Mouse (Mus musculus): ENCODE data around the gene Dennd2d. TPM values are rescaled to one million over a fixed set of nuclear protein-coding genes. Genes with fewer than 3 reads are reported as not detected.

Gene Dennd2d
- under 1 TPM; 0.14 to 0.20 TPM for total RNA-seq (2021)
- long read RNA-seq, experiment 1, result 0 reads
- long read RNA-seq, experiment 2, result 0 reads

DNA sequence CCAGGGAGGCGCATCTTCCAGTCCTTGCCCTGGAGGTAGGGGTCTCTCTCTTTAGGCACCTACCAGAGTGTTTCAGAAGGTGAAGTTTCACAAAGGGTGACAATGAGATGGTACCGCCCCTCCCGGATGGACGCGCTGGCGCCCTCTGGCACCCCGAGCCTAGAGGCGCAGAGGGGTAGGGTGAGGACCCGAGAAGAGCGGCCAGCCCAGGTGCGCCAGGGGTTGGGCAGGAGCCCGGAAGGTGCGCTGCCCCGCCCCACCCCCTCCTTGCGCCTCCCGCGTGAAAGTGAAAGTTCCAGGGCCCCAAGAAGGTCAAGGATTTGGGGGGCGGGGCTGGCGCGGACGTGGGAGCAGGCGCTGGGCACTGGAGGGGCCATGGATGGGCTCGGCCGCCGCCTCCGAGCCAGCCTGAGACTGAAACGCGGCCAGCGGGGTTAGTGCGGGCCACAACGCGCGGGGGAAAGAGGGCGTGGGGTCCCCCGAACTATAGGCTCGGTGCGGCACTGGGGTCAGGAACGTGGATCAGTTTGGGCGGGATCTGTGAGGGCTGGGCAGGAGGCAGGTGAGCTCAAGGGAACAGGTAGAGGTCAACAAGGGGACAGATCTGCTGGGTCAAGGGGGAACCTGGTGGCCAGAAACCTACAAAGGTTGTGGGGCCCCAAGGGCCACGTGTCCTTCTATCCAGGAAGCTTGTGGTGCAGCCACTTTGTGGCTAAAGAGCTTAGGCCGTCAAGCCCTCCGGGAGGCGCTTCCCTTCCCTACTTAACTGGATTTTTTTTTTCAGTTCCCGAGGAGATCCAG lies at the start of gene Dennd2d:
TSS of gene Dennd2d (plus strand) at position 125 of the 801 bp plus-strand sequence.
- peak within 1 kb of the TSS; percentile 62 for H3K4me3 ChIP-seq
- intact Hi-C loops (cut with DNase I), result no loop called here
- no peak within 1 kb of the TSS for H3K27ac ChIP-seq

DNA sequence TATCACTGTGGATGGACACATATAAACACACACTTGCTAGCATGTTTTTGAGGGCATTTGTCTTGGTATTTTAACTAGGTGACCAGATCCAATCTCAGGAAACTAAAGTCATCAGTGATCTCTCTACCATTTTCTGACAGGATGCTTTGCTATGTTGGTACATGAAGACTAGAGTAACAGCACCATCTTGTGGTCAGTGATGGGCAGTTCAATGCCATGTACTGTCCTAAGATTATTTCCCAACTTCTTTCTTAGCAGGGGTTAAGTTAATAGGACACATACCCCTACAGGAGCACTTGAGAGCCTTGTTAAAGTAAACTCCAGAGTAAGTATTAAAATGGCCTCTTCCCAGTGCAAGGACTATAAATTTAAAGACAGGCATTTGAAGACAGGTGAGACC lies 33.6 kb upstream of the Dennd2d start:
- TF ChIP-seq CTCF (IDR thresholded peaks at IDR 0.05), result peak; percentile 85
- intact Hi-C loops (cut with DNase I), result loop anchor here (1.0 to 10.0 kb wide), 3 partner anchors 426 to 774 kb away; no protein-coding TSS in a partner anchor
- DNase-seq (ENCODE audit: extremely low spot score in 1 of 2, low spot score in 2 of 2), result peak; percentile 17 to 19
- Histone ChIP-seq H3K4me3 (no peak overlapping the region), H3K27ac (no peak overlapping the region)

More for the DNA sequence above, at the start of gene Dennd2d:
- no peak; the same call in none of the 2 replicates for TF ChIP-seq CTCF (IDR thresholded peaks at IDR 0.05)
- DNase-seq (ENCODE audit: extremely low spot score in 1 of 2, low spot score in 2 of 2), result no peak

DNA sequence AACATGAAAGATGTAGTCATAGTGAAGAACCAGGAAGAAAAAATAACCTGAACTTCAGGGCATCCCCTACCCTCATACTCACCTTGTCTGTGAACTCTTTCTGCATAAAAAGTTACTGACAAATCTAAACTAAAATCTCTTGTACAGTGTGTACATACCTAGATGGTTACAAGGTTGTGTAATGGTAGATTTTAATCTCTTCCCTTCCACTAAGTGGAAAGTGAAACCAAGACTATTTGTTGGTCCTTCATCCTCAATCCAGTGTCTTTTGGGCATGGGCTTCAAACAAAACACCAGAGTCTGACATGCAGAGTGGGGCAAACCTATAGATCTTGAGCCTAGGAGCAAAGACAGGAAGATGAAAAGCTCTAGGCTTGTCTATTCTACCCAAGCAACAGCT lies 33.2 kb upstream of the Dennd2d start:
- TF ChIP-seq CTCF (IDR thresholded peaks at IDR 0.05), result no peak
- no peak overlapping the region for H3K27ac ChIP-seq
- no peak for DNase-seq (ENCODE audit: extremely low spot score in 1 of 2, low spot score in 2 of 2)
- no peak overlapping the region for H3K4me3 ChIP-seq
- intact Hi-C loops (cut with DNase I), result loop anchor here (1.0 to 10.0 kb wide), 3 partner anchors 427 to 774 kb away; no protein-coding TSS in a partner anchor

- Histone ChIP-seq H3K27ac (no peak overlapping the region), H3K4me3 (no peak overlapping the region)
- DNase-seq (ENCODE audit: extremely low spot score in 1 of 2, low spot score in 2 of 2), result no peak
- TF ChIP-seq CTCF (IDR thresholded peaks at IDR 0.05), result no peak
- intact Hi-C loops (cut with DNase I), result loop anchor here (10.0 kb wide), 1 partner anchor 775 kb away; no protein-coding TSS in a partner anchor
These were observed 32.6 kb upstream of the Dennd2d start for GRCm38 (mm10) chr3:106449567-106449966.

DNA sequence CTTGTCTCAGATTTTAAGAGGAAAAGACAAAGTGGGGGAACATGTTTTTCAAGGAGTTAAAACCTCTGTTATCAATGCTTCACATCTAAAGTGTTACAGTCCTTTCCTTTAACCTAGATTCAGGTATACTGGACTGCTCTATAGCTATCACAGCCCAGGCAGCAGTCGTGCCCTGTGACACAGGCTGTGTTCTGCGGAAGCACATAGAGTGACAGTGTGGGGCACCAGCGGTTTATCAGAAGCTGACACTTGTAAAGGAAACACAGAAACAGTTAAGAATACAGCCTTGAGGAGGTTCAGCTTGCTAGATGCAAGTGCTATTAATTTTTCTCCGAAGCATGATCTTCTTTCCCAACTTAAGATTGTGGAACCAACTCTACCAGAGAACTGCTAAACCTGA lies 29.6 kb upstream of the Dennd2d start:
- TF ChIP-seq CTCF (IDR thresholded peaks at IDR 0.05), result no peak
- Histone ChIP-seq H3K27ac (no peak overlapping the region), H3K4me3 (no peak overlapping the region)
- DNase-seq (ENCODE audit: extremely low spot score in 1 of 2, low spot score in 2 of 2), result no peak
- intact Hi-C loops (cut with DNase I), result no loop called here

DNA sequence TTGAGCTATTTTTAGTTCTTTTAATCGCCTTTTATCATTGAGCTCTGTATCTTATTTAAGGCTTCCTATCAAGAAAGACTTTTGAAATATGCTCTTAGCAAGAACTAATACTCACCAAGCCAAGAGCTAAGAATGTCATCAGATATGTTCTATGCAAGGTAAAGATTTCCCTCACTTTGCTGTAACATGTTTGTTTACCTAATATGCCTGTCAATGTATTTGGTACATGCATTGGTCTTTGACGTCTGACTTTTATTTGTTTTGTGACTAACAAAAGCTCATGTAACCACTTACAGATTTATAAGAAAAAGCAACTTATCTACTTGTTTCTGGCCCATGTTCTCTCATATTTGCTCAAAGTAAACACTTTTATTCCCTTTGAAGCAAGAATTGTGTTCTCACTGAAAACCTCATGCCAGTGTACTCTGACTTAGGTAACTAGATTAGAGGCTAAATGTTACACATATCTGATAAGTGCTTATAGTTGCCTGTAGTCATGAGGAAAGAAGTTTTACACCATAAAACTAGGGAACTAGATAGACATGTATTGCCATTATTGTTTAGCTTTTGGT lies 24.8 kb upstream of the Dennd2d start:
- no peak for DNase-seq (ENCODE audit: extremely low spot score in 1 of 2, low spot score in 2 of 2)
- no peak for TF ChIP-seq CTCF (IDR thresholded peaks at IDR 0.05)
- Histone ChIP-seq H3K4me3 (no peak overlapping the region), H3K27ac (no peak overlapping the region)
- intact Hi-C loops (cut with DNase I), result no loop called here

DNA sequence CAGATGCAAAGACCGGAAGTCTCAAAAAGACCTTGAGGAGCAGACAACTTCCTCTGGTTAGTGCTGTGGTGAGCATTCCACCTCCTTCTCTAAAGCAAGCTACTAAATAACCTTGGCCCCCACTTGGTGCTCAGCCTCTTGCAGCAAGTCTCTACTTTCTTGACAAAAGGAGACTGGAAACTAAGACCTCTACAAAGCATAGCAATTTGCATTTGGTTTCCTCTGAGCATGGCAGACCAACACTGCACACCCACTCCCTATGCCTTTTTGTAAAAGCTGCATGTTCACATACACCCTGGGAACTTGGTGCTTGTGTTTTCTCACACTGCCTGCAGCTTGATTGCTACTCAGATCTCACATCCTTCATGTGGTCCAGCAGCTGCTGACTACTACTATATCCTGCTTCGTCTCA lies 20.1 kb upstream of the Dennd2d start:
- Histone ChIP-seq H3K4me3 (no peak overlapping the region), H3K27ac (no peak overlapping the region)
- no peak for DNase-seq (ENCODE audit: extremely low spot score in 1 of 2, low spot score in 2 of 2)
- TF ChIP-seq CTCF (IDR thresholded peaks at IDR 0.05), result no peak
- intact Hi-C loops (cut with DNase I), result no loop called here

DNA sequence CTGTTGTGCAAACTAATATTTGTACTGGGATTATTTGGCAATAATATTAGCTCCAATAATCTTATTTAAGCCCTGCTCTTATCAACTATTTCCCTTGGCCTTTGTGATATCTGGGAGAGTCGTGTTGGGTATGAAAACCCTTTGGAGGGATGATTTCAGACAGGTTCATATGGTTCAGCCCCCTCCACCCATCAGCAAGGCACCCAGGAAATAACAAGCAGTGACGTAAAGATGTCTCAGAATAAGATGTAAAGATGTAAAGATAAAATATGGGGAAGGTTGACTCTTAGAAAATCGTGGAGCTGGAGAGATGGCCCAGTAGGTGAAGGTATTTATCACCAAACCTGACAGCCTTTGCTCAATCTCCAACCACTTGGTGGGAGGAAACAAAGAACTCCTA lies 19.7 kb upstream of the Dennd2d start:
- Histone ChIP-seq H3K4me3 (no peak overlapping the region), H3K27ac (no peak overlapping the region)
- DNase-seq (ENCODE audit: extremely low spot score in 1 of 2, low spot score in 2 of 2), result no peak
- intact Hi-C loops (cut with DNase I), result no loop called here
- no peak for TF ChIP-seq CTCF (IDR thresholded peaks at IDR 0.05)

GRCm38 (mm10) chr3:106464750-106465149 lies 17.5 kb upstream of the Dennd2d start:
- H3K27ac ChIP-seq, result no peak overlapping the region
- no peak for DNase-seq (ENCODE audit: extremely low spot score in 1 of 2, low spot score in 2 of 2)
- no peak for TF ChIP-seq CTCF (IDR thresholded peaks at IDR 0.05)
- intact Hi-C loops (cut with DNase I), result no loop called here
- H3K4me3 ChIP-seq, result no peak overlapping the region

- no peak for TF ChIP-seq CTCF (IDR thresholded peaks at IDR 0.05)
- intact Hi-C loops (cut with DNase I), result no loop called here
- no peak for DNase-seq (ENCODE audit: extremely low spot score in 1 of 2, low spot score in 2 of 2)
- H3K27ac ChIP-seq, result no peak overlapping the region
- H3K4me3 ChIP-seq, result no peak overlapping the region
These were observed 8.0 kb upstream of the Dennd2d start for GRCm38 (mm10) chr3:106474210-106474609.

GRCm38 (mm10) chr3:106476863-106477262 lies 5.3 kb upstream of the Dennd2d start:
- intact Hi-C loops (cut with DNase I), result no loop called here
- Histone ChIP-seq H3K27ac (no peak overlapping the region), H3K4me3 (no peak overlapping the region)
- DNase-seq (ENCODE audit: extremely low spot score in 1 of 2, low spot score in 2 of 2), result no peak
- TF ChIP-seq CTCF (IDR thresholded peaks at IDR 0.05), result no peak

- no peak for DNase-seq (ENCODE audit: extremely low spot score in 1 of 2, low spot score in 2 of 2)
- H3K27ac ChIP-seq, result no peak overlapping the region
- TF ChIP-seq CTCF (IDR thresholded peaks at IDR 0.05), result no peak
- H3K4me3 ChIP-seq, result no peak overlapping the region
- intact Hi-C loops (cut with DNase I), result no loop called here
These were observed 1.1 kb downstream of the Dennd2d start for GRCm38 (mm10) chr3:106483297-106483696.

Data from left cerebral cortex, adult 2 months (tissue).